Mouse (Mus musculus): ENCODE data around the gene Ctxn1. TPM values are rescaled to one million over a fixed set of nuclear protein-coding genes. Genes with fewer than 3 reads are reported as not detected.

Ctxn1 gene
- 147 and 153 TPM in 2 replicates for polyA plus RNA-seq (2015; fragmentation: Nextera tagmentation; extraction: Ambion mirVana)

DNA sequence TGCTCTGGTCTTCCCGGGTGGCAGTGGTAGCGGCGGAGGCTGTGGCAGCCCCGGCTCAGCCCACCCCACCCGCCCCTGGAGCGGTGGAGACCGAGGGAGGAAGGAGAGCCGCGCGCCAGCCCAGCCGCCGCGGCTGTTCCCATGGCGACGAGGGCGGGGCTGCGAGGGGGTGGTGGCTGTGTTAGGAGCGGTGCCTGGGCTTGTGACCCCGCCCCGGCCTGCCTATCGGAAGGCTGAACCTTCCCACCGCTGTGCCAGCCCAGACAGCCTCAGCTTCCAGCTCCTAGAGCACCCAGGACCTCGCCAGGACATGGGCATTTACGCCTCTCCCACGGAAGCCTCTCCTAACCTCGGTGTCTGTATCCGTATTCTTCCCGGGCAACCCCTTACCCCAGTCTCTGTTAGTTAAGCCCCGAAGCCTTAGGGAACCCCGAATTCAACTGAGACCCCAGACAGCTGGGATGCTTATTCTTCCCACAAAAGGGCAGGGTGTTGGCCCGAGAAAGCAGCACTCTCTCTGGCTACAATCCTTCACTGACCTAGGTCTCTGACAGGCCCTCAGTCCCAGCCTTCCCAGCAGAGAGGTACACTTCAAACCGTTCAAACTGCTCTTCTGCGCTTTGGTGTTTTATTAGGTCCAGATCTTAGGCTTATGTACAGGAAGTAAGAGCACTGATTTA, at the start of gene Ctxn1:
Ctxn1 (minus strand) TSS at position 150 of the 680 bp plus-strand sequence.

DNA sequence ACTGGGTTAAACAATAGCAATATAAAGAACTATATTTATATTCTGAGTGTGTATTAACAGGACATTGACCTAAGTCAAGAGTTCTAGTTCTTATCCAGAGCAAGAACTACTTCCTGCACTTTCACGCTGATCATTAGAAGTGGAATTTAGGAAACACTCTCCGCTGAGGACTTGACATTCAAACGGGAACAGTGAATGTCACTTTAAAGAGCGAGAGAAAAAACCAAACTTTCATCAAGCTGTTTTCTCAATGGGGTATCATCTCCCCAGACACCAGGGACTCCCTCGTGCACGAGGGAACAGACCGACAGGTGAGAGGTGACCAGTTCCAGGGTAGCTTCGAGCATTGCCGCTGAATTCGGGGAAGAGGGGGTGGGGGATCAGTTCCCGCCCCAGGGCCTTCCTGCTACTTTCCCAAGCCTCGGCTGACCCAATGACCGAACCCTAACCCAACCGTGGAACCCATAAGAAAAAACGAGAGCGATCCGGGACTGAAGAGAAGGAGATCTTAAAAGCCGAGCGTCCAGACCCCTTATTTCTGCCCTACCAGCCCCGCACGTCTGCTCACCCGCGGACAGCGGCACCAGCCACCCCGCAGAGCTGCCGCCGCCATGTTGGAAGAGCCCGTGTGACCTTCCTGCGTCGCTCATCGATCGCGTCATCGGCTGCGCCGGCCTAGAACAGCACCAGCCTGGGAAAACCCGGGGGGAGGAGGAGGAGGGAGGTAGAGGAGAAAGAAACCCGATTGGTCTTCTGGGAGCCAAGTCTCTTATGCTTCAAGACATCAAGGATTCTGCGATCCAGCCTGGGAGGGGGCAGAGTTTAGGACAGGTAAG, 16.4 kb upstream of the Ctxn1 start, which contains the start of gene Timm44:
Timm44 (minus strand) TSS at position 639 of the 836 bp plus-strand sequence.

DNA sequence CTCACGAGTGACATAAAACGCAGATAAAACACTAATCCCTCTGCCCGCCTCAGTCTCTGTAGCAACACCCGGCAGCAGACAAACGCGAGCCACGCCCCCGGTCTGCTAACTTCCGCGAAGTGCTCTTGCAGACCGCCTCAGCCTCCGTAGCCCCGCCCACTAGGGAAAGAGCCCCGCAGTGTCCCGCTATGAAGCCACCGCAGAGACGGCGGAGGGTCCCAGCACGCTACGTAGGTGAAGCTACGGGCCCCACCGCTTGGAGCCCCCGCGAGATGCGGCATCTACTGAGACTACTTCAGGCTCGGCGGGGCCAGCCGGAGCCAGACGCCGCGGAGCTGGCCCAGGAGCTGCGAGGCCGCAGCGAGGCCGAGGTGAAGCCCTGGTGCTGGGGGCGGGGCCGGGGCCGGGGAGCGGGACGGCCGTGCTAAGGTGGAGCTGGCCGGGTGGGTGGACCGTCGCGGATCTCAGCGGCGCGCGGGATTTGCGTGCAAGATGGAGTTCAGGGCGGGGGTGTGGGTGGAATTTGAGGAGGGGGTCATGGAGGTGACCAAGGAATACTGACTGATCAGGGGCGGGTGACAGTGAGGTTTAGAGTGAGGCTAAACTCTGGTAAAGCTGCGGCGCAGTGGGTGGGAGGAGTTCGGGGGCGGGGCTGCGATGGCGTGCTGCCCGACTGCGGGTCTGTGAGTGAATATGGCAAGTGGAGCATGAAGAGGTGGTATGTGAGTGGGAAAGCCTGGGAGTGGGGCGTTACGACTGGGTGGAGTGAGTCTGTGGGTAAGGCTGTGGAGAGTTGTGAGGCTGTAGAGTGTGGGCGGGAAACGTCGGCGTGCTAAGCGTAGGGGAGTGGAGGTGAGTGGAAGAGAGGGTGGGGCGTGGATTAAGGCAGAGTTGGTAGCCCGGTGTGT, 5.9 kb downstream of the Ctxn1 start, which contains the start of gene Snapc2:
Snapc2 (plus strand) TSS at position 147 of the 908 bp plus-strand sequence.

GRCm38 (mm10) chr8:4247951-4248540, 11.0 kb downstream of the Ctxn1 start, which contains the start of gene Tgfbr3l:
Tgfbr3l (plus strand) TSS chr8:4248214.

GRCm38 (mm10) chr8:4238434-4239192, 20.5 kb downstream of the Ctxn1 start, which contains the start of the genes Map2k7 and Gm49320:
Map2k7 (plus strand) TSS chr8:4238740.
Gm49320 (plus strand) TSS chr8:4238865.

GRCm38 (mm10) chr8:4226739-4227347, 32.2 kb downstream of the Ctxn1 start, which contains the start of gene Lrrc8e:
Lrrc8e (plus strand) TSS chr8:4226827.

GRCm38 (mm10) chr8:4216791-4217621, 42.1 kb downstream of the Ctxn1 start, which contains the start of gene Prr36:
Prr36 (minus strand) TSS chr8:4217459.

Other genes with a start within 250 kb of the Ctxn1 start
- 0.18 and 0.24 TPM in 2 replicates for gene Cd209f, start 153.4 kb downstream of the Ctxn1 start, polyA plus RNA-seq (2015; fragmentation: Nextera tagmentation; extraction: Ambion mirVana)
- not detected in 2 replicates for gene Cd209g, start 125.2 kb downstream of the Ctxn1 start, polyA plus RNA-seq (2015; fragmentation: Nextera tagmentation; extraction: Ambion mirVana)
- 12.6 and 13.1 TPM in 2 replicates for gene Evi5l, start 92.7 kb downstream of the Ctxn1 start, polyA plus RNA-seq (2015; fragmentation: Nextera tagmentation; extraction: Ambion mirVana)
- gene Prr36, start 41.8 kb downstream of the Ctxn1 start, polyA plus RNA-seq (2015; fragmentation: Nextera tagmentation; extraction: Ambion mirVana) = 0.60 and 0.71 TPM in 2 replicates
- gene Lrrc8e, start 32.4 kb downstream of the Ctxn1 start, polyA plus RNA-seq (2015; fragmentation: Nextera tagmentation; extraction: Ambion mirVana) = 14.7 and 18.2 TPM in 2 replicates
- 17.9 and 20.7 TPM in 2 replicates for gene Map2k7, start 20.5 kb downstream of the Ctxn1 start, polyA plus RNA-seq (2015; fragmentation: Nextera tagmentation; extraction: Ambion mirVana)
- gene Gm49320, start 20.4 kb downstream of the Ctxn1 start, polyA plus RNA-seq (2015; fragmentation: Nextera tagmentation; extraction: Ambion mirVana) = 0.60 and 0.77 TPM in 2 replicates
- 1.5 and 2.2 TPM in 2 replicates for gene Tgfbr3l, start 11.1 kb downstream of the Ctxn1 start, polyA plus RNA-seq (2015; fragmentation: Nextera tagmentation; extraction: Ambion mirVana)
- 52.9 and 61.2 TPM in 2 replicates for gene Snapc2, start 6.2 kb downstream of the Ctxn1 start, polyA plus RNA-seq (2015; fragmentation: Nextera tagmentation; extraction: Ambion mirVana)
- gene Timm44, start 16.6 kb upstream of the Ctxn1 start, polyA plus RNA-seq (2015; fragmentation: Nextera tagmentation; extraction: Ambion mirVana) = 34.3 and 36.8 TPM in 2 replicates
- 5.0 and 5.4 TPM in 2 replicates for gene Ccl25, start 65.9 kb upstream of the Ctxn1 start, polyA plus RNA-seq (2015; fragmentation: Nextera tagmentation; extraction: Ambion mirVana)
- gene Elavl1, start 66.1 kb upstream of the Ctxn1 start, polyA plus RNA-seq (2015; fragmentation: Nextera tagmentation; extraction: Ambion mirVana) = 96.2 and 126 TPM in 2 replicates
- gene Cers4, start 233.8 kb upstream of the Ctxn1 start, polyA plus RNA-seq (2015; fragmentation: Nextera tagmentation; extraction: Ambion mirVana) = 23.7 and 26.1 TPM in 2 replicates